Mouse (Mus musculus): Measurements from ENCODE around the gene Capzb. TPM values are rescaled to one million over a fixed set of nuclear protein-coding genes. Genes with fewer than 3 reads are reported as not detected.
A peak's percentile ranks its signal among the peaks of the same experiment; 100 is the strongest.

Capzb gene
- polyA plus RNA-seq, 1 experiment from 2014 or later = 425 TPM

DNA sequence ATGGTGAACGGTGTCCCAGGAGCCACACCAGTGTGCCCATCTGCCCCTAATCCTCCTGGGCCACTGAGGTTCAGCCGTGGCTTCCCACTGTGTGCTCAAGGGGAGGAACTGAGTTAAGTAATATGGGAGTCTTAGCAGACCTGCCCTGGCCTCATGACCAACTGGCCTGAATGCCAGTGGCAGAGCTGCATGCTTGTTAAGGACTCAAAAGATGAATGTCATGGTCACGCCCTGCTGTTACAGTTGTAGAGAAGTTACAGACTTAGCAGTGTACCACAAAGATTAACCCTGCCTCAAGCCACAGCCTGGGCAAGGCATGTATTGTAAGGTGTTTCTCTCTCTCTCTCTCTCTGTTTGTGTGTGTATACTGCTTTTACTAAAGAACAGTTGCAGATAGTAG, 25.8 kb downstream of the Capzb start:
- WGBS = 87% methylated on average over 3 of the region's 3 CpGs
- peaks cover 10% of the 10 kb centered on the region for H3K4me1 ChIP-seq (replicated peaks)
- H3K9ac ChIP-seq = no peak overlapping the region
- no peak overlapping the region for H3K4me2 ChIP-seq (replicated peaks)
- H3K27me3 ChIP-seq (replicated peaks) = no peaks in the 10 kb centered on the region
- no peaks in the 10 kb centered on the region for H3K9me3 ChIP-seq
- H3K27ac ChIP-seq = no peak overlapping the region
- ATAC-seq = no peak
- H3K36me3 ChIP-seq = peaks cover 2% of the 10 kb centered on the region; the same call in 1 of the 2 replicates
- no peak overlapping the region for H3K4me3 ChIP-seq (replicated peaks)

- peaks cover 2% of the 10 kb centered on the region; the same call in 1 of the 2 replicates for H3K36me3 ChIP-seq
- no peak overlapping the region for H3K4me3 ChIP-seq (replicated peaks)
- WGBS = 84% methylated on average over 4 of the region's 4 CpGs
- H3K27me3 ChIP-seq (replicated peaks) = no peaks in the 10 kb centered on the region
- no peak for ATAC-seq
- H3K4me2 ChIP-seq (replicated peaks) = no peak overlapping the region
- peaks cover 3% of the 10 kb centered on the region for H3K4me1 ChIP-seq (replicated peaks)
- H3K9ac ChIP-seq = no peak overlapping the region
- H3K27ac ChIP-seq = no peak overlapping the region
- H3K9me3 ChIP-seq = no peaks in the 10 kb centered on the region
Observed at GRCm38 (mm10) chr4:139219656-139220055, 27.0 kb downstream of the Capzb start.

DNA sequence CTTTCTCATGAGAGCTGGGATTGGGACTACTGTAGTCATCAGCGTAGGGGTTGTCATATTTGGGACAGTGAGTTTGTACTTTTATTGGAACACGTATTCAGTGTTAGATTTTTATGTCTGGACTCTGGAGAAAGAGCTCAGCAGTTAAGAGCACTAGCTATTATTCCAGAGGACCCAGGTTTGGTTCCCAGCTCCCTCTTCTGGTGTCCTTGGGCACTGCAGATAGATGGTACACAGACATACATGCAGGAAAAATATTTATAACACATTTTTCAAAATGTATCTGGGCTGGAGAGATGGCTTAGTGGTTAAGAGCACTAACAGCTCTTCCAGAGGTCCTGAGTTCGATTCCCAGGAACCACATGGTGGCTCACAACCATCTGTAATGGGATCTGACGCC, 28.3 kb downstream of the Capzb start:
- H3K27me3 ChIP-seq (replicated peaks) = no peaks in the 10 kb centered on the region
- peaks cover 3% of the 10 kb centered on the region for H3K4me1 ChIP-seq (replicated peaks)
- no peak overlapping the region for H3K27ac ChIP-seq
- H3K4me3 ChIP-seq (replicated peaks) = no peak overlapping the region
- no peak overlapping the region for H3K9ac ChIP-seq
- WGBS = 96% methylated on average over 4 of the region's 4 CpGs
- H3K4me2 ChIP-seq (replicated peaks) = no peak overlapping the region
- H3K36me3 ChIP-seq = peaks cover 2% of the 10 kb centered on the region; the same call in 1 of the 2 replicates
- no peaks in the 10 kb centered on the region for H3K9me3 ChIP-seq
- no peak for ATAC-seq

DNA sequence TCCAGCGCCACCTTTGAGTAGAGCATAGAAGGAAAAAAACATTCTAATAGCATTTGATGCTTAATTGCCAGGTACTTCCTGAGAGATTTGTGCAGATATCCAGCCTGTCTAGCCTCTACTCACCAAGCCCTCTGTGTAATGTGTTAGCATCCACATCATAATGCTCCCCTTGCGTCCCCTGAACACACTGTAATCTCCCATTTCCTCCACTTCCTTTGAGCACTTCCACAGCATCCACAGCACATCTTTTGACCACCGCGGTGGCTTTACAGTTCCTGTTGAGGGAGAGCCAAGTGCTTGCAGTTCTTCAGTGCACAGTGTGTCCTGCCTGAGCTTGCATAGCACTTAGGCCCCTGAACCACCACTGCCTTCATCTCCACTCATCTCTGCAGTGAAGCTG, 29.1 kb downstream of the Capzb start:
- ATAC-seq = no peak
- no peaks in the 10 kb centered on the region for H3K9me3 ChIP-seq
- H3K4me3 ChIP-seq (replicated peaks) = no peak overlapping the region
- H3K36me3 ChIP-seq = peaks cover 2% of the 10 kb centered on the region; the same call in 1 of the 2 replicates
- H3K27me3 ChIP-seq (replicated peaks) = no peaks in the 10 kb centered on the region
- H3K4me2 ChIP-seq (replicated peaks) = no peak overlapping the region
- WGBS = 88% methylated on average over 4 of the region's 4 CpGs
- no peak overlapping the region for H3K9ac ChIP-seq
- H3K27ac ChIP-seq = no peak overlapping the region
- H3K4me1 ChIP-seq (replicated peaks) = peaks cover 6% of the 10 kb centered on the region

- Histone ChIP-seq H3K4me2 (replicated peaks) (no peak overlapping the region), H3K4me3 (replicated peaks) (no peak overlapping the region), H3K36me3 (0 out of 2 replicates have a peak, but pooled peaks cover 2% of the 10 kb centered on the region), H3K4me1 (replicated peaks) (peaks cover 26% of the 10 kb centered on the region), H3K27ac (no peak overlapping the region), H3K27me3 (replicated peaks) (no peaks in the 10 kb centered on the region), H3K9me3 (no peaks in the 10 kb centered on the region), H3K9ac (no peak overlapping the region)
- ATAC-seq = no peak
- WGBS = 71% methylated on average over 5 of the region's 5 CpGs
Observed at GRCm38 (mm10) chr4:139225115-139225514, 32.4 kb downstream of the Capzb start.

DNA sequence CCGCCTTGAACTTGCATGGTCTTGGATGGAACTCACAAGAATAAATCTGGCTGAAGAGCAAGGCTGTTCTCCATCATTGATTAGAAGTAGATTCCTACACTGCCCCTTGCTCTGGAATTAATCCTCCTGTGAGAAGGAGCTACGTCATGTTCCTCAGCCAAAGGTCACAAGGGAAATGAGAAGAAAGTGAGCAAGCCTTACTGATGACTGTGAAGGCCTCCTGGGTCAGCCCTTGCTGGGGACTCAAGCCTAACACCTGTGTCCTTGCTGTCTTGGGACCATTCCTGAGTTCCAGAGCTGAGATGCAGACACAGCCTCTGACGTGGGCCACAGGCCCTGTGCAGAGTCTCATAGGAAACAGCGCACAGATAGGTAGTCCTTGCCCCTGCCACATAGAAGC, 33.2 kb downstream of the Capzb start:
- WGBS = 84% methylated on average over 4 of the region's 4 CpGs
- H3K9ac ChIP-seq = no peak overlapping the region
- ATAC-seq = no peak
- H3K27ac ChIP-seq = no peak overlapping the region
- 0 out of 2 replicates have a peak, but pooled peaks cover 2% of the 10 kb centered on the region for H3K36me3 ChIP-seq
- H3K4me2 ChIP-seq (replicated peaks) = no peak overlapping the region
- H3K4me3 ChIP-seq (replicated peaks) = no peak overlapping the region
- no peaks in the 10 kb centered on the region for H3K27me3 ChIP-seq (replicated peaks)
- peaks cover 34% of the 10 kb centered on the region for H3K4me1 ChIP-seq (replicated peaks)
- H3K9me3 ChIP-seq = no peaks in the 10 kb centered on the region

GRCm38 (mm10) chr4:139226504-139227216, 34.0 kb downstream of the Capzb start:
- Histone ChIP-seq H3K27me3 (replicated peaks) (no peaks in the 10 kb centered on the region), H3K27ac (no peak overlapping the region), H3K9me3 (no peaks in the 10 kb centered on the region), H3K36me3 (0 out of 2 replicates have a peak, but pooled peaks cover 2% of the 10 kb centered on the region), H3K4me1 (replicated peaks) (peaks cover 41% of the 10 kb centered on the region), H3K9ac (no peak overlapping the region), H3K4me2 (replicated peaks) (no peak overlapping the region), H3K4me3 (replicated peaks) (no peak overlapping the region)
- no peak for ATAC-seq
- WGBS = 73% methylated on average over 13 of the region's 13 CpGs

DNA sequence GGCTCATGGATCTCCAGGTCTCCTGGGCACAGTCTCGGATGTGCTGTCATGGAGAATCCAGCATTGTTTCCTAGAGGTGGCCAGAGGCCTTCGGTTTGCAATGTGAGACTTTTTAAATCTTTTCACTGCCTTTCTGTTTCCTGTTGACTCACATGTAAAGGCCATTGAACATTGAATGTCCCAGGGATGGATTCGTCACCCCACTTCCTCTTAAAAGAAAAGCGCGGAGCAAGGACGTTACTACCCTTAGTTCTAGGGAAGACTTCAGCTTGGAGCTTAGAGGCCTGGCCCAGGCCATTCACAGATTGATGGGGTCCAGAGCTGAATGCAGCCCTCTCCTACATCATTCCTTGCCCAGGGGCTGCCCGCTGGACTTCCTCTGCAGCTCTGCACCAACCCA, 35.2 kb downstream of the Capzb start:
- no peak overlapping the region for H3K9ac ChIP-seq
- WGBS = 81% methylated on average over 7 of the region's 7 CpGs
- H3K4me1 ChIP-seq (replicated peaks) = peaks cover 53% of the 10 kb centered on the region
- H3K4me2 ChIP-seq (replicated peaks) = no peak overlapping the region
- no peak overlapping the region for H3K4me3 ChIP-seq (replicated peaks)
- no peak for ATAC-seq
- H3K27ac ChIP-seq = no peak overlapping the region
- no peaks in the 10 kb centered on the region for H3K36me3 ChIP-seq
- no peaks in the 10 kb centered on the region for H3K27me3 ChIP-seq (replicated peaks)
- H3K9me3 ChIP-seq = no peaks in the 10 kb centered on the region

- H3K27ac ChIP-seq = no peak overlapping the region
- H3K36me3 ChIP-seq = no peaks in the 10 kb centered on the region
- H3K4me2 ChIP-seq (replicated peaks) = no peak overlapping the region
- ATAC-seq = no peak
- no peak overlapping the region for H3K4me3 ChIP-seq (replicated peaks)
- H3K9me3 ChIP-seq = no peaks in the 10 kb centered on the region
- no peak overlapping the region for H3K9ac ChIP-seq
- no peaks in the 10 kb centered on the region for H3K27me3 ChIP-seq (replicated peaks)
- 71% methylated on average over 5 of the region's 5 CpGs for WGBS
- H3K4me1 ChIP-seq (replicated peaks) = peaks cover 66% of the 10 kb centered on the region
Observed at GRCm38 (mm10) chr4:139229271-139229670, 36.6 kb downstream of the Capzb start.

GRCm38 (mm10) chr4:139230376-139231120, 37.8 kb downstream of the Capzb start:
- ATAC-seq = peak; percentile 39; the same call in 1 of the 2 replicates
- WGBS = 61% methylated on average over 11 of the region's 11 CpGs
- Histone ChIP-seq H3K9ac (no peak overlapping the region), H3K4me1 (replicated peaks) (peaks cover 66% of the 10 kb centered on the region), H3K27ac (0 out of 2 replicates have a peak overlapping the region, but pooled peaks have one; percentile 10), H3K36me3 (no peaks in the 10 kb centered on the region), H3K9me3 (no peaks in the 10 kb centered on the region), H3K27me3 (replicated peaks) (no peaks in the 10 kb centered on the region), H3K4me3 (replicated peaks) (no peak overlapping the region), H3K4me2 (replicated peaks) (no peak overlapping the region)

GRCm38 (mm10) chr4:139231163-139231562, 38.5 kb downstream of the Capzb start:
- Histone ChIP-seq H3K27me3 (replicated peaks) (no peaks in the 10 kb centered on the region), H3K4me2 (replicated peaks) (no peak overlapping the region), H3K9me3 (no peaks in the 10 kb centered on the region), H3K36me3 (no peaks in the 10 kb centered on the region), H3K4me3 (replicated peaks) (no peak overlapping the region), H3K4me1 (replicated peaks) (peaks cover 66% of the 10 kb centered on the region), H3K9ac (no peak overlapping the region), H3K27ac (no peak overlapping the region)
- ATAC-seq = no peak
- WGBS = 69% methylated on average over 8 of the region's 8 CpGs

DNA sequence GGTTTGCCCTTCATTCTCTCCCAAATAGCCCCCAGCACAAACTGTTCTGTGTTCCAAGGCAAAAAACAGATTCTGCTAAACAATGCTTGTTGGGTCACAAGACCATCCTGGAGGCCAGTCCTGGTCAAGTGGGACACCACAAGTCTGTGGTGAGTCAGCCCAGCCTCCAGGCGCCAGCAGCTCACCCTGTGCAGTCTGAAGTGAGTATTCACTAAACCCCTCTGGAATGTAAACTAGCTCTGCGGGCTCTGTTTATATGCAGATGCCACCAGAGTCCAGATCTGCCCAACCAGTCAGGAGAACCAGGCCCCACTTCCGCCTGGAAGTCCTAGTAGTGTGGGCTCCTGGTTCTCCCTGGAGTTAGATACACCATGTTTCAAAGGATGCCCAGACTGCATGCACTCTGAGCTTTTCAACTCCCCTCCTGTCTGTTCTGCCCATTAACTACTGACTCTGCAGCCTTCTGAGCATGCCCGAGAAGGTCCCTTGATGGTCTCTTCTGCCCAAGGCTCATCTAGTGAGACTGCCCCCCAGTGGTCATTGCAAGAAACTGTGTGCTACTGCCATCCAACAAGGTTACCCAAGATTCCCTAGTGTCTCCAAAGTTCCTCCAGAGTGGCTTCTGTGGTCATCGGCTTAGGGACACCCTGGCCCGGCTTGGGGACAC, 39.9 kb downstream of the Capzb start:
- ATAC-seq = no peak
- Histone ChIP-seq H3K4me2 (replicated peaks) (no peak overlapping the region), H3K36me3 (no peaks in the 10 kb centered on the region), H3K4me1 (replicated peaks) (peaks cover 57% of the 10 kb centered on the region), H3K9me3 (no peaks in the 10 kb centered on the region), H3K4me3 (replicated peaks) (no peak overlapping the region), H3K27ac (peak overlapping the region; percentile 33), H3K9ac (no peak overlapping the region), H3K27me3 (replicated peaks) (no peaks in the 10 kb centered on the region)
- WGBS = 49% methylated on average over 6 of the region's 6 CpGs
